Mouse (Mus musculus) telencephalon, adult 2 months (tissue): Measurements from ENCODE around the gene Vpreb3.

Source experiments
- DNase-seq: peaks from one replicate; pipeline ENCODE4 v3.0.0-alpha.2; 2011; ENCODE audit warnings: low read depth, low spot score

The Vpreb3 gene

DNA sequence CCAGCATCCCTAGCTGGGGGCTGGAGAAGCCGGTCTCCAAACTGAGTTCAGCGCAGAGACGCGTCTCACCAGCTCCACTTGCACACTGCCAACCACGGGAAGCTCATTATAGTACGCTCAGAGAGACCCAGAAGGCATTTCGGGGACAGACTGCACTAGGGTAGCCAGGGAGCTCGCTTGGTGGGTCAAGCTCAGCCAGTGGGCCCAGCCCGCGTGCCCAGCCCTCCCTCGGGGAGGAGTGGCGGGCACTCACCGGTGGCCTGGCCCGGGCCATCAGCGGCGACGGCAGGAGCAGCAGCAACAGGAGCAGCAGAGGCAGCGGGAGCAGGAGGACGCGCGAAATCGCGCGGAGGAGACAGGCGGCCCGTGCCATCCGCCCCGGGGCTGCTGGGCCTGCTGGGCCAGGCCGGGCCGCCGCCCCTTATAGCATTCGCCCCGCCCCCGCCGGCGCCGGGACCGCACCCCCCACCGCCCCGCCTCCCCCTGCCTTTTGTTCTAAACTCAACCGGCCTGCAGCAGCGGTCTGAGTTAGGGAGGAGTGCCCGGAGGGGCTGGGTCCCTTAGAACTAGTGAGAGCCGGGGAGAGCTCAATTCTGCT, 10.7 kb upstream of the Vpreb3 start:
- no peak for DNase-seq

DNA sequence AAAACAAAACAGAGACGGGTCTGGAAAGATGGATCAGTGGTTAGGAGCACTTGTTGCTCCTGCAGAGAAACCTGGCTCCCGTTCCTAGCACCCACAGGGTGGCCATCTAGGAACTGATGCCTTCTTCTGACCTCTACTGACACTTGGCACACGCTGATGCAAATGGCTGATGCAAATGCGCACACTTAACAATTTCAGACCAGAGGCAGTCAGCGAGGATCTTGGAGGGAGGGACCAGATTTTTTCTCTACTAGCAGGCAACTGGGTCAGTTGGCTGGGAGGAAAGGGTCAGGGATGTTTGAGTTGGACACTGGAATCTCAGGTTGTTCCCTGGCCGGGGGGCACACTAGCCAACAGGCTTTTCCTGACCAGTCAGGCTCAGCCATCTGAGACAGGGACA, 10.0 kb upstream of the Vpreb3 start, which contains the start of gene Chchd10:
TSS of gene Chchd10 (plus strand) at position 240 of the 400 bp plus-strand sequence.
- DNase-seq, result no peak

DNA sequence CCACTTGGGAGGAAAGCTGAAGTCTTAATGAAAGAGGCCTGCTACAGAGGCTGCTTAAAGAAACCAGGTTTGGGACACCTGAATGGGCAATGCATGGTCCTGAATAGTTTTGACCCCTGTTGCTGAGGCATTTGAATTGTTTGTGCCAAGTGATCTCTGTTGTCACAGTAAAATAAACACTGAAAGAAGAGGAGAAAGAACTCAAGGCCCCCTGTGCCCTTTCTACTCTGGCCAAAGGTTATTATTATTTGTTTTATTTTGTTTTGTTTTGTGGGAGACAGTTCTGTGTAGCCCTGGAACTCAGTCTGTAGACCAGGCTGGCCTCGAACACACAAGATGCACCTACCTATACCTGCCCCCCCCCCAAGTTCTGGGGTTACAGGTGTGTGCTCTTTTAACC, 7.9 kb upstream of the Vpreb3 start:
- no peak for DNase-seq

- peak; percentile 80 for DNase-seq
These were observed 6.9 kb upstream of the Vpreb3 start, which contains the start of gene Mmp11 for GRCm38 (mm10) chr10:75935680-75936541. Gene Mmp11 (minus strand): TSS chr10:75936496.

GRCm38 (mm10) chr10:75936909-75937667, 5.8 kb upstream of the Vpreb3 start:
- no peak for DNase-seq

- DNase-seq, result no peak
These were observed 4.8 kb upstream of the Vpreb3 start for GRCm38 (mm10) chr10:75937851-75938643.

DNA sequence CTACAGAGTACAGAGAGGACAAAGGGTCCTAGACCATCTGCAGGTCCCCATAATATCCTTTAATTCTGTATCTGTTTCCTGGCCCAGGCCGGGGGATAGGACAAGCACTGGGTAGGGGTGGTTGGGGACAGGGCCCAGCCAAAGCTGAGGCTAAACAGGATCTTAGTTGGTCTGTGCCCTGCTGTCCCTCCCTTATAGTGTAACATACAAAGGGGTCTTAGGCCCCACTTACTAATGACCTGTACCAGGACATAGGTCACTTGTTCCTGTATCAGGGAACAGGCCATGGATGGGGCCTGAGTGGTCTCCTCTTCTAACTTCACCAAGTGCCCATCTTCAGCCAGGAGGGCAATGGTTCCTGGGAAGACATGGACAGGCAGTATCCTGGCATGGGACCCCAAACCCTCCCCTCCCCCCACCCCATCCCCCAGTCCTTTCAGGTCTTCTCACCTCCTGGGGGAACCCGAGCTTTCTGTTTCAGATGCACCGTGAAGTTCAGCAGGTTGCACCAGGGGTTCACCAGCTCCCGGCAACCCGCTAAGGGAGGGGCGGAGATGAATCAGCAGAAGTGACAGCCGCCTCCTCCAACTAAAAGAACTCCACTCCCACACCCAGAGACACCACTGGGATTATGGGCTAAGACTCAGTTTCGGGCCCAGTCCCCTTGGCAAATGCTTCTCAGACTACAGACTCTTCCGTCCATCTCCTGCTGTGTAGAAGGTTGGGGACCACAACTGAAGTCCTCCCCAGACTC, 3.2 kb upstream of the Vpreb3 start:
- peak; percentile 29 for DNase-seq

- no peak for DNase-seq
These were observed 2.3 kb upstream of the Vpreb3 start, which contains the start of gene Gm867 for GRCm38 (mm10) chr10:75940520-75940919. Gene Gm867 (minus strand): TSS chr10:75940672.

DNA sequence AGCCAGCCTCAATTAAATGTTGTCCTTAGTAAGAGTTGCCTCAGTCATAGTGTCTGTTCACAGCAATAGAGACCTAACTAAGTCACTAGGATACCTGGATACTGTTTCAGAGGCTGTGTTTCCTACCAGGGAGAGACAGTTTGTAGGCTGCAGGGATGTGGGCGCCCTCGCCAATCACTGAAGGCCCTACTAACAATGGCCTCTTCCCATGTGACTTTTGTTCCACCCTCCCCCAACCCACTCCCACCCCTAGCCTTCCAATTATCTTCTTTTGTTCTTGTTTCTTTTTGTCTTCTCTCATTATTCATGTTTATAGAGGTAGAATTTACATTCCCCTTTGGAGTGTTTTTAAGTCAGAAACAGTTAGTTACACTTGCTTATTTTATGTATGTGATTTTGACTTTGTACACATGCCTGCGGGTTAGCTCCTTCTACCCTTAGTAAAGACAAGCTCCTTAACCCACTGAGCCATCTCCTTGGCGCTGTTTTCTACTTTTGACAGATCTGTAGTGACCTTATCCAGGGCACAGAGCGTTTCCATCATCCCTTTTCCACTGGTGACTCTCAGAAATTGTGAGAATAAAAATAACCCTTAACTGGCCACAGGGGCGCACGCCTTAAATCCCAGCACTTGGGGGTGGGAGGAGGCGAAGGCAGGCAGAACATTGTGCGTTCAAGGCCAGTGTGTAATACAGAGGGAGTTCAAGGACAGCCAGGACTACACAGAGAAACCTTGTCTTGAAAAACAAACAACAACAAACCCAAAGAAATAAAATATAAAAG, 1.6 kb upstream of the Vpreb3 start:
- no peak for DNase-seq

DNA sequence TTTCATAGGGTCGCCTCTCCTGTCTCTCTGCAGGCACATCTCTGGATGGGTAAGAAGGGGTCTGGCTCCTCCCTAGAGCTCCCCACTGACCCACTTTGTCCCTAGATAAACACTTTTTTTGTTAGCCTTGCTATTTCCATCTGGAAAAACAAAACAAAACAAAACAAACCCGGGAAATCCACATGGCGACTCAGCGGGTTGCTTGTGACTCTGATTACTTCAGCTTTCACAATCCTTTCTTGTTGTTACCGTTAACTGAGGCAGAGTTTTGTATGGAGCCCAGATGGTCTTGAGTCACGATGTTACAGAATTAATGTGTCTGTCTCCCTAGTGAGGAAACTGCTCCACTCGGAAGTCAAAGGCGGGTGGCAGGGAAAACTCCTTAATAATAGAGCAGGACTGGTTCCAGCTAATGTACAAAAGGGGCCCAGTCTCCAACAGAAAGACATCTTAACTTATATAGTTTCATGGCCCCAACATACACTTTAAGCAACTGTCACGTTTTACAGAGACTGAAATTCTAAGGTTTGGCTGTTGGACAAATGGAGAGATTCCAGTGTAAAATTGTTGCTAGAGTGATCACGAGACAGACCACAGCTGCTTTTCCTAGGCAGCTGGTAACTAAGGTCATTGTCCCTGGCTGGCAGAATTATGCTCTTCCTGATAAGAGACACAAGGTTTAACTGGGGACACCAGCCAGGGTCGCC, 1.4 kb downstream of the Vpreb3 start:
- peak; percentile 38 for DNase-seq

DNA sequence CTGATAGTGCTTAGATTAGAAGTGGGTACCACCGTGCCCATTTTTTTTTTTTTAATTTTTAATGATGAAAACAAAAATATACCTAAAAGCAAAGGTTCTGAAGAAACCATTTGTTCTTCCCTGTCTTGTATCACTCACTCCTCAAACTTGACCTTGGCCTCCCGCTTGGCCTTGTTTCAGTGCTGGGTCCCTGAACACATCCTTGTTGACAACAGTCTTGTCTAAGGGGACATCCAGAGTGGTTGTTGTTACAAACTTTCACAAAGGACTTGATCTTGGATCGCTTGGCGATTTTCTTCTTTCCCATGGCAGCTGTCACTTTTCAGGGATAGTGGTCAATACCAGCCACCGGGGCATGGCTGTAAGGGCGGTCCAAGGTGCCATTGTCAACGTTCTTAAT, 2.4 kb downstream of the Vpreb3 start:
- DNase-seq, result no peak

- no peak for DNase-seq
These were observed 3.0 kb downstream of the Vpreb3 start for GRCm38 (mm10) chr10:75945896-75946295.

DNA sequence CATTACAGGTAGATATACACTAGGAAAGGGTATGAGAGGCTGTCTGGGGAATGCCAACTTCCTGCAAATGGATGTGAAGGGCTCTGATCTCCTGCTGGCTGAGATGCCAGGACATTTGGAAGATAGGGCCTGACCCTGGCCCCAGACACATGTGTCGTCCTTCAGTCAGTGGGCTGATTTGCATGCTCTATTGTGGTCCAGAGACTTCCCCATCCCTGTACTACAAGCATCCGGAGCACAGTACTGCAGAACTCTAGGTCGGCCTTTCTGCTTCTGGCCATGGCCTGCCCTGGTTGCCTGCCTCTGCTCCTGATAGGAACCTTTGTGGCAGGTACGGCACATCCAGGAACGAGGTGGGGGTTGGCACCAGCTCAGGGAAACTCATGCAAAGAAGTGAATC, 5.2 kb downstream of the Vpreb3 start:
- no peak for DNase-seq

DNA sequence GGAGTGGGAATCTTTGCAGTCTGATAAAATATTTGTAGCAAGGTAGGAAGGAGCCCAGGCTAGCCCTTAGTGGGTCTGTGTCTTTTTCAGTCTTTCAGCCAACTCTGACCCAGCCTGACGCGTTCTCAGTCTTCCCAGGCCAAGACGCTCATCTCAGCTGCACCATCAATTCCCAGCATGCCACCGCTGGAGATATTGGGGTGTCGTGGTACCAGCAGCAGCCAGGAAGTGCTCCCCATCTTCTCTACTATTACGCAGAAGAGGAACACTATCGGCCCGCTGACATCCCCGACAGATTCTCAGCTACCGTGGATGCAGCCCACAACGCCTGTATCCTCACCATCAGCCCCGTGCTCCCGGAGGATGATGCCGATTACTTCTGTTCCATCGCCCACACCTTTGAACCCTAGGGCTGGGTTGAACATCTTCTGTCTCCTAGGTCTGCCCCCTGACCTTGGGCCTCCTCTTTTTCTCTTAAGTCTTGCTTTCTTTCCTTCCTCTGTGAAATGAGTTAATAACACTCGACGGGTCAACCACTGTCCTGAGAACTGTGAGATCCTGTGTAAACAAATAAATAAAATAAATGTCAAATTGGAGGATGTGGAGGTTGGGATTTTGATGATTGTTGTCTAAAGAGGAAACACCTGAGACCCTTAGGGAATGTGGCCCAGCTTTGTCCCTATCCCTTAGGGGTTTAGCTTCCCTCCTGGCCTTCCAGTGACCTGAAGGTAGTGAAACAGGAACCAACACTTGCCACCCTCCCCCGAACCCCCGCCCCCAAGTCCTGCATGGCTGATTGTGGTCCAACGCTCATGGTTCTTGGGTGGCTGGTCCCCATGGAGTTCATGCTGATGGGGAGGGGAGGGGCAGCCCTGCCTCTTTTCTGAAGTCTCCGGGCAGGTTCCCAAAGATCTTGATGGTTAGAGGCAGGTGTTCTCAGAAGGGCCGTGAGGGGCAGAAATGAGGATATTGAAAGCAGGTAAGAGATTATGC, 6.5 kb downstream of the Vpreb3 start:
- DNase-seq, result no peak

GRCm38 (mm10) chr10:75950791-75951210, 7.9 kb downstream of the Vpreb3 start:
- DNase-seq, result no peak

DNA sequence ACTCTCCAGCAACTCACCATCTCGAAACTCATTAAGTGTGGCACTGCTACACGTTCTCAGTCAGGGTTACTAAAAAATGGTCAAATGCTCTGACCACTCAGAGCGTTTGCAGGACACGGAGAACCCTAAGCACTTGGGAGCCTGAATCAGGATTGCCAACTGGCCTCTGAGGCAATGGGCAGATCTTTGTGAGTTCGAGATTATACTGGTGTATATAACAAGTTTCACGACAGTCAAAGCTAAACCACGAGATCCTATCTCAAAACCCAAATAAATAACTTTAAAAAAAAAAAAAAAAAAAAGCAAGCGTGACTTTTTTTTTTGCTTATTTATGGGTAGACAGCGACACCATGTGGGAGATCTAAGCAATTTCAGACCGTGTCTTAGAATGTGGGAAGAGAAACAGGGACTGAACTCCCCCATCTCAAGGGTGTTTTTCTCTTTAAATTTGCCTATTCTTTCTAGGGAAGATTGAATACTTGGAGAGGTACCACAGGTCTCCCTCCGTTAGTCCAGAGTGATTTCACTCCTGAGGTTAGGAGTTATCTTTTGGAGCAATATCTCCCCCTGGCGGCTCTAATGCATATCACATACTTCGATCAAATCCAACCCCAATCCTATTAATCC, 8.7 kb downstream of the Vpreb3 start:
- no peak for DNase-seq

- DNase-seq, result no peak
These were observed 11.5 kb downstream of the Vpreb3 start, which contains the start of gene Gm5134 for GRCm38 (mm10) chr10:75954381-75954811. Gene Gm5134 (plus strand): TSS chr10:75954514.
